ENCODE assay signal across 20 mouse cellular contexts in genomic region chr2:172406173-172406572, GRCm38 (mm10). TPM values are rescaled to one million over a fixed set of nuclear protein-coding genes. Genes with fewer than 3 reads are reported as not detected.
DNase-seq lines count a peak whose midpoint lies in the region; ATAC-seq lines count a peak whose summit lies in the region.
"Had no signal": no experiment of that assay in that cellular context is flagged by ENCODE, and none has a peak within 500 bp of the region (broad histone marks: within the 10 kb centered on the region; RNA-seq: fewer than 3 reads in every experiment).

No protein-coding gene starts in this region.

- peak; percentile 54 for ATAC-seq in granulocyte monocyte progenitor cell, adult 5-6 weeks (replicated peaks; ENCODE audit: poor library complexity, severe bottlenecking)
- ATAC-seq in megakaryocyte progenitor cell, adult 5-6 weeks (replicated peaks; ENCODE audit: poor library complexity) = peak; percentile 54
- ATAC-seq: activated CD4-positive, CD25-positive, alpha-beta regulatory T cell, adult 4 months; forebrain, postnatal 0 days; hindbrain, embryonic 16.5 days; Patski had no signal

- peak; percentile 11 for DNase-seq in kidney, adult 9 months
- no peak for DNase-seq in kidney, adult 8-10 months
- peak; percentile 5 for DNase-seq in brain, adult 2 months (ENCODE audit: low read depth, low spot score)
- DNase-seq in c-Kit-positive CD71-positive TER-119-positive erythroid progenitor cells, embryonic 14.5 days (ENCODE audit: low spot score) = no peak
- no peak for DNase-seq in lung, adult 18-20 months
- DNase-seq: adrenal gland, postnatal 14 days; cerebellum, adult 11-12 months; cerebellum, adult 9-10 months; cerebellum, postnatal 25 days; forebrain, postnatal 0 days; gastrocnemius, postnatal 14 days; heart, postnatal 36 days had no signal

RNA-seq across cellular contexts. Expression of gene Cass4, which starts 12.6 kb away (rescaled TPM):
- 0.41 and 0.64 TPM in 2 replicates for total RNA-seq in granulocyte monocyte progenitor cell, adult 5-6 weeks (2014; fragmentation: Nextera tagmentation)
- 0.93 and 1.4 TPM in 2 replicates for total RNA-seq in granulocyte monocyte progenitor cell, adult 5-6 weeks (2017)
- 1.4 and 2.1 TPM in 2 replicates for total RNA-seq in megakaryocyte progenitor cell, adult 5-6 weeks (2015)
- 1.00 and 2.1 TPM in 2 replicates for total RNA-seq in megakaryocyte progenitor cell, adult 5-6 weeks (2017)

RNA-seq across cellular contexts. Expression of gene Rtf2, which starts 34.2 kb away (rescaled TPM):
- total RNA-seq in granulocyte monocyte progenitor cell, adult 5-6 weeks (2014; fragmentation: Nextera tagmentation) = 44.7 and 59.2 TPM in 2 replicates
- total RNA-seq in granulocyte monocyte progenitor cell, adult 5-6 weeks (2017) = 147 and 160 TPM in 2 replicates
- total RNA-seq in megakaryocyte progenitor cell, adult 5-6 weeks (2015) = 27.6 and 29.6 TPM in 2 replicates
- 146 and 199 TPM in 2 replicates for total RNA-seq in megakaryocyte progenitor cell, adult 5-6 weeks (2017)

RNA-seq across cellular contexts. Expression of gene Cstf1, which starts 35.7 kb away (rescaled TPM):
- 21.5 and 32.6 TPM in 2 replicates for total RNA-seq in granulocyte monocyte progenitor cell, adult 5-6 weeks (2014; fragmentation: Nextera tagmentation)
- 33.3 and 38.9 TPM in 2 replicates for total RNA-seq in granulocyte monocyte progenitor cell, adult 5-6 weeks (2017)
- 28.4 and 35.7 TPM in 2 replicates for total RNA-seq in megakaryocyte progenitor cell, adult 5-6 weeks (2015)
- 41.0 and 41.8 TPM in 2 replicates for total RNA-seq in megakaryocyte progenitor cell, adult 5-6 weeks (2017)

RNA-seq across cellular contexts. Expression of gene Aurka, which starts 35.8 kb away (rescaled TPM):
- total RNA-seq in granulocyte monocyte progenitor cell, adult 5-6 weeks (2014; fragmentation: Nextera tagmentation) = 18.5 and 36.9 TPM in 2 replicates
- 64.5 and 80.8 TPM in 2 replicates for total RNA-seq in granulocyte monocyte progenitor cell, adult 5-6 weeks (2017)
- total RNA-seq in megakaryocyte progenitor cell, adult 5-6 weeks (2015) = 48.7 and 50.9 TPM in 2 replicates
- 86.9 and 90.2 TPM in 2 replicates for total RNA-seq in megakaryocyte progenitor cell, adult 5-6 weeks (2017)

RNA-seq across cellular contexts. Expression of gene Gcnt7, which starts 52.2 kb away (rescaled TPM):
- total RNA-seq in granulocyte monocyte progenitor cell, adult 5-6 weeks (2014; fragmentation: Nextera tagmentation) = not detected in 2 replicates
- total RNA-seq in granulocyte monocyte progenitor cell, adult 5-6 weeks (2017) = not detected in 2 replicates
- total RNA-seq in megakaryocyte progenitor cell, adult 5-6 weeks (2015) = not detected in 2 replicates
- total RNA-seq in megakaryocyte progenitor cell, adult 5-6 weeks (2017) = 0.07 TPM in 1 of 2 replicates, not detected in the other
- total RNA-seq: adrenal gland, adult 18-20 months; adrenal gland, postnatal 14 days; forebrain, postnatal 0 days; gastrocnemius, adult 18-20 months; gastrocnemius, postnatal 14 days; heart, adult 8-10 months; heart, postnatal 36 days had no signal

Comparison
In these comparisons a context has a peak if more than half of its experiments do, and no peak if none do; other contexts are left out.
1. DNase-seq: peak in kidney, adult 9 months (single experiment) and brain, adult 2 months (single experiment); none in kidney, adult 8-10 months (0 of 2), c-Kit-positive CD71-positive TER-119-positive erythroid progenitor cells, embryonic 14.5 days (single experiment) and lung, adult 18-20 months (0 of 2).